Mouse (Mus musculus) brain, embryonic 14.5 days (tissue): ENCODE results near the gene Stk39.

ENCODE experiments used
- CTCF ChIP-seq: fragments of 200-500 bp; IDR thresholded peaks from 2 replicates; pipeline ENCODE4 v1.5.1; 2012; ENCODE audit warnings: inconsistent platforms, mild to moderate bottlenecking, moderate library complexity, borderline replicate concordance; ENCODE audit not compliant: insufficient read depth, insufficient read length; ENCODE audit errors: extremely low read depth
- POLR2A ChIP-seq: fragments of 200-500 bp; IDR thresholded peaks from 2 replicates; pipeline ENCODE4 v1.6.1; 2012; ENCODE audit warnings: mild to moderate bottlenecking, inconsistent platforms, borderline replicate concordance; ENCODE audit not compliant: poor library complexity, insufficient read depth, insufficient read length, severe bottlenecking; ENCODE audit errors: extremely low read depth

DNA sequence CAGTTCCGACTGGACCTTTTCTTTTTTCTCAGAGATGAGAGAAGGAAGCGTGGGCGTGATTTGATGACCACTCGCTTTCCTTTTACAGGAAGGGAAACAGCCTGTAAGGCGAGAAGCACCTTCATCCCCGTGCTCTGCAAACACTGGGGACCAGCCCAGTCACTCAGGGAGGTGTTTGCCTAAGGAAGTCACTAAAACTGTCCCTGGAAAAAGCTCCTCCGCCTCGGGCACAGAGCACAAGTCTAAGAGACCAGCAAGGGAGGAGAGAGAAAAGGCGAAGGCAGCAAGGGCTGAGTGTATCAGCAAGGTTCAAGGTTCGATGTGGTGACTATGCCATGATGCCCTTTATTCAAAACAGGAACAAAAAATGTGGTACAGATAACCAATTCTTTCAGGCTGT lies 35.8 kb downstream of the Stk39 start:
- TF ChIP-seq CTCF (no peak), POLR2A (no peak)
